Mouse (Mus musculus) cerebellum, adult 11 months (tissue): ENCODE data around the gene Hmox2.
"Not testable (repeated sequence)": the region's sequence is repeated elsewhere in the genome, so short reads cannot be mapped to it uniquely, and the experiment has no call there.

Experiments used
- DNase-seq: peaks from one replicate; pipeline ENCODE4 v3.0.0; 2022

The Hmox2 gene

DNA sequence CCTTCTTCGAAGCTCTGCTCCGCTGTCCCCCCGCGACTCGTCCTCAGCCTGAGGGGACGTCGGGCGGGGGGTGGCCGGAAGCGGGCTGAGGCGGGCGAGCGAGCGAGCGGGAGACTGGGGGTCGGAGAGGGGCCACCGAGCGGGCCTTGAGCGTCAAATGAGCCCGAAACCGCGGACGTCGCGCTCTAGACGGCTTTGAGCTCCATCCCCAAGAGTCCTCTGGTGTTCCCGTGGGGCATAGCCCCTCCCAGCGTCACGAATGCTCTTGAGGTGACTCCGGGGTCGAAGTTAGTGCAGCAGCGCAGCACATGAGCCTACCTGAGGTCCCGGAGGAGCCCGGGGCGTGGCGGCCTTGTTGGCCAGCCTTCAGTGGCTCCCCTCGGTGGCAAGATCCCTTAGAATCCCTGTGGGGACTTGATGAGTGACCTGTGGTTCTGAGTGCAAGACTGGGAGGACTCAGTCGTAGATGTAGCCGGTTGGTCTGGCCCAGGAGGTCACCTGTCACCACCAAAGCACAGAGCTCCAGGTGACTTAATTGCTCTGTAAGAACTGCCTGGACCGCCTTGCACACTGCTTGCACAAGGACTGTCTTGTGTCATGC, 467 bp downstream of the Hmox2 start:
- DNase-seq, result peak; percentile 50

DNA sequence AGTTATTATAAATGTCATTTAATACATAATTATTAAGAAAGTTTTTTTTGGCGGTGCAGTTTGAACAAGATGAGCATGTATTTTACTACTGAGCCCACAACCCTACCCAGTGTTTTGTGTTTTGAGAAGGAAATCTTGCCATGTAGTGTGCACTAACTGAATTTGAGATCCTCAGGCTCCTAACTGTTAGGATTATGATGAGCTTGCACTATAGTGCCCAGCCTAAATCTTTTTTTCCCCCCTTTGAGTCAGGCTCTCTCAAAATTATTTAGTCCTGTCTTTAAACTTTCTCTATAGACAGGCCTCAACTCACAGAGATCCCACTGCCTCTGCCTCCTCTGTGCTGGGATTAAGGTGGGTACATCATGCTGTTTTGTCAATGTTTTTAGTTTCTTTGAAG, 1.4 kb downstream of the Hmox2 start:
- DNase-seq, result no peak

DNA sequence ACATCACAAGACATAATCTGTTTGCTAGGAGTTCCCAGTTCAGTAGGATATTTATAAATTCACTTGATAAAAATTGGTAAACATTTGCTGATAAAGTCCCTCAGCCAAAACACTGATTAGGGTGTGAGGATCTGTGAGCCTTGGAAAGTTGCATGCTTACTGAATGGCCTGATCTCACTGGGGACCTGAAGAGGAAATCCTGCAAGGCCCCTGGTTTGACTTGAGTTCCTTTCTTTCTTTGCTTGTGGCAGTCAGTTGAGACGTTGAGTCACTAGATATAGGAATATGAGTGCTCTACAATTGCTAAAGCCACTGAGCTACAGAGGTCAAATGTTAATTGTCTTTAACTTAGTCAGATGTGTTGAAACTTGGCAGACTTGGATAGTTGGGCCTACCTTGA, 1.8 kb downstream of the Hmox2 start:
- DNase-seq, result no peak

DNA sequence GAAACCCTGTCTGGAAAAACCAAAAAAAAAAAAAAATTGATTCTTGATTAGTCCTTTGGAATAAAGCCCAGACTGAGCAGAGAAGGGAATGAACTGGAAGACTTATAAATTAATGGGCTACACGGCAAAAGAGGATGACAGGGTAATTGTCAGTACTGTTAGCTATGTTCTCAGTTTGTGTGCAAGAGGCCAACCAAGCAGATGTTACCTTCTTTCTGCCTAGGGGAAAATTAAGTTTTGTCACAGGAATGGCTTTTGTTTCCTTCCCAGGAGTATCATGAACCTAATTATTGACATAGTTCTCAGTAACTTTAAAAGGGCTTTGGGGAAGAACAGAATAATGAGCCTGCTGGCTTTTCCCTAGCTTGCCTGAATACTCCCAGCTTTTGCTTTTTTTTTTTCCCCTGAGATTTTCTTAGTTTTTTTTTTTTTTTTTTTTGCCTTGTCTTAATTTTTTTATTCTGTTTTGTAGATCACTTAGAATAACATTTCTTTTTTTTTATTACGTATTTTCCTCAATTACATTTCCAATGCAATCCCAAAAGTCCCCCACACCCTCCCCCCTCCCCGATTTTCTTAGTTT, 4.7 kb downstream of the Hmox2 start:
- no peak for DNase-seq

DNA sequence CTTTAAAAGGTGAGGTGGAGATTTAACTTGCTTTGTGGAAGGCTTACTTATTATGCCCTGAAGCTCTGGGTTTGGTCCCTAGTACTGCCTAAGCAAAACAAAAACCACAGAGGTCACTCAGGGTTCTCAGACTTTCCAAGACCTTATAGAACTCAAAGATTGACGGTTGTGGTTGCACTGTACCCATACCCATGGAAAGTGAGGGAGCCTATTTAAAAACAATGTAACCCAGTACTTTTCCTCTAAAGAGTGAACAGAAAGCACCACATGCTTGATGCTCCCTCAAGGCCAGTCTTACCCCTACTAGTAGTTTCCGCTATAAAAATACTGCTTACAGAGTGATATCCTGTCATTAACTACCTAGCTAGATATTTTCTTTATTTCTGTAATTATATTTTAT, 10.1 kb downstream of the Hmox2 start:
- no peak for DNase-seq

DNA sequence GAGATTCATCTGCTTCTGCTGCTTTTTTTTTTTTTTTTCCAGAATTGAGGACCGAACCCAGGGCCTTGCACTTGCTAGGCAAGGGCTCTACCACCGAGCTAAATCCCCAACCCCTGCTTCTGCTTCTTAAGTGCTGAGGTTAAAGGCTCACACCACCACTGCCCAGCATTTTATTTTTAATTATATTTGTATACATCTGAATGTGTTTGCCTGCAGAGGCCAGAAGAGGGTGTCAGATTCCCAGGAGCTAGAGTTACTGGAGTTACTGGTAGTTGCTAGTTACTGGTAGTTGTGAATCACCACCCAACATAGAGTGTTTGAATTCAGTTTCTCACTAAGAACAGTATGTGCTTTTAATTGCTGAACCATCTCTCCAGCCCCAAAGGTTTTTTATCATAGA, 13.8 kb downstream of the Hmox2 start:
- no peak for DNase-seq

DNA sequence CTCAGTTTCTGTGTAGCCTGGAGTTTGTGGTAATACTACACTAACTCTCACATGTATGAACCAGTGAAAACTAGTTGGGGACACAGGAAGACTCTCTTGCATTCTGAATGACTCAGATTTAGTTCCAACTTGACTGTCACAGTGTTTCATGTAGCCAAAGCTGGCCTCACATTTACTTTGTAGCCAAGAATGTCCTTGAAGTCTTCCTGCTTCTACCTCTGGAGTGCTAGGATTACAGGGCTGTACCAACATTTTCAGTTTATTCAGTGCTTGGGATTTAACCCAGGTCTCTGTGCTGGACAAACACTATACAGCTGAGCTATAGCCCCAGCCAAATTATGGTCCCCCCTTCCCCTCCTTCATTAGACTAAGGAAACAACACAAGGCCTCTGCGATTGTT, 16.0 kb downstream of the Hmox2 start:
- DNase-seq, result no peak

DNA sequence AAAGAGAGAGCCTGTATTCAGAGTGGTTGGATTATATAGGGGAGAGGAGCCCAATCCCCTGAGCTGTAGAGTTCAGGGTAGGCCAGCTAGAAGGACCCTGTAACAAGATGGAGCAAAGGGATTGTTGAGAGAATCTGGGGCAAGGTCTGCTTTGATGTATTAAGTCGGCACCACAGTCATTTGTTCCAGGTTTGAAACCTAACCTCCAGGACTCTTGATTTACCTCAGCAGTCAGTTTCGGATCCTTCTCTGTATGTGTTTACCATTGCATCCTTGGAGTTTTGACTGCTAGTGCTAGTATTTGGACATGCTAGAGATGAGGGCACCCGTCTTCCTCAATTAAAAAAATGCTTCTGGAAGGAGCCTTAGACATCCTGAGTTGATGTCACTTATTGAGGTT, 26.0 kb downstream of the Hmox2 start:
- DNase-seq, result no peak

DNA sequence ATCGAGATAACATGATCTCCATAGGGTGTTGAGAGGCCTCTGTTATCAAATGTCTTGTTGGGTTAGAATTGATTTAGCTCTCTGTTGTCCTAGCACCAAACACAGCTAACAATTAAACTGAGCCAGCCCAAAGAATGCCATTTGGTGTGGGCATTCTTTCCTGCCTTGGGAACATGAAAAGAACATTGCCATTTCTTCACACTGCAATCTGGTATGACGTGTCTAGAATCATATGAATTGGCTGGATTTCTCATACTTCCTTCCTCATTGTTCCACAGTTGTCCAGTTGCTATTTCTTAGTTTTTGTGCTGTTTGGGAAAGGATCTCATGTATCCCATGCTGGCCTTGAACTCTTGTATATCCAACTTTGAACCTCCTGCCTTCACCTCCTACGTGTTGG, 27.9 kb downstream of the Hmox2 start:
- DNase-seq, result no peak

DNA sequence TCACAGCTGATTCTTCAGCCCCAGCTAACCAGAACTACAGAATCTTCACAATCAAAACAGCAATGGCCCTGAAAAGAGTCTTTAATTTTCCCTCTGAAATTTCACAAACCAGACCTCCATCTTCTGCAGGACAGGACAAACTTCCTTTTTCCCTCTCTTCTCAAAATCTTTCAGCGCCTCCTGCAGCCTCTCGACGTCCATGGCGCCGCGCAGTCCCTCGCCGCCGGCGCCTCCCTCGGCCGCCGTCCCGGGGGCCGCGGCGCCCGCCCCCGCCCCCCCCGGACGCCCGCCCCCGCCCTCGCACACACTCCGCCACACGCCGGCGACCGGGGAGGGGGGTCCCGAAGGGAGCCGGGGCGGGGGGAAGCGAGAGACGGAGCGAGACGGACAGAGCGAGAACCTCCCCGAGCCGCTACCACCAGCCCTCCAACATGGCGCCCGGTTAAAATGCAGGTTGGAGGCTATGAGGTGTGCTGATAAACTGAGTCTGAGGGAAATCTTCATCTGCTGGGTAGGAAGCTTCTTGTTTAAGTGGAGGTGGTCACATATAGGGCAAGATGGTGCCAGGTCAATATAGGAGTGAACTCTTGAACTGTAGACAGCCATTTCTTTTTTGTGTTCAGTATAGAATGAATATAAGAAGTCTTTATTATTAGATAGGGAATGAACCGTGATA, 30.6 kb downstream of the Hmox2 start:
- DNase-seq, result not testable (repeated sequence)

DNA sequence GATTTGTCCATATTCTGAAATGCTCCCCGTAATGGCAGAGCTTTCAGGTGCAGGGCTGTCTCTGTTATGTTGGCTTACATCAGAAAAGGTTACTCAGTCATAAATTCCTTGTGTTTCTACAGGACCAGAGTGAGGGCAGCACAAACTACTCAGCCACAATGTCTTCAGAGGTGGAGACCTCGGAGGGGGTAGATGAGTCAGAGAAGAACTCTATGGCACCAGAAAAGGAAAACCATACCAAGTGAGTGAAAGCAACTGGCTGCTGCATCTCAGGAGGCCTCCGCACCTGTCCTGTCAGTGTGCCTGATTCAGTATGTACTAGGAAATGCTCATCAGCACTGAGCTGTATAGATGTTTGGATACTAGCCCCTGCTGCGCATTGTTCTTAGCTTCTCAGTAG, 36.3 kb downstream of the Hmox2 start:
- DNase-seq, result no peak

DNA sequence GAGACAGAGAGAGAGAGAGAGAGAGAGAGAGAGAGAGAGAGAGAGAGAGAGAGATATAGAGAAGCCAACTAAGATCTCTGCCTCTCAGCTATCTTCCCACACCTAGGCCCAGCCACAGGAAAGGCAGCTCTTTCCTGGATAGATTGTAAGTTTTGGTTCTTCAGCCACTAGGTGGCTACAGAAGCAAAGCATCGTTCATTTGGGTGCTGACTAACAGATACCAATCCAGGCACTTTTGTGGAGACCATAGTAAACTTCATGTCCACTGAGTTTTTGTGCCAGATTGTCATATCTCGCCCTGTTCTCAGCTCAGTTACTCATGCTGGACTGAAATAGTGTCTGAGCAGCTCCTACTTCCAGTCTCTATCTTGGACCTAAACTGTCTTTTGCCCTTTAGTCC, 37.1 kb downstream of the Hmox2 start:
- DNase-seq, result no peak

DNA sequence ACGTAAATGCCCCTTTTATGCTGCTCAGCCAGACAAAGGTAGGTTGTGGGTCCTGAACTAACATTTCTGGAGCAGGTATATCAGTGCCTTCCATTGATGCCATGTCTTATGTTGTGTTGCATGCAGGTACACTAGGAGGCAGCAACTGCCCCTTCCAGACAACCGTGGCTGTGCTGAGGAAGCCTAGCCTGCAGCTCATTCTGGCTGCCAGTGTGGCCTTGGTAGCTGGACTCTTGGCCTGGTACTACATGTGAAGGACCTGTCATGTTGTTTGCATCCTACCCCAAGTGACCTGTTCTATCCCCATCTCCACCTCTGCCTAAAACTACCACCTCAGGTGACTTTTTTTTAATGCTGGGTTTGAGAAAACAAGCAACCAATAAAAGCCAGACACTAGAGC, 39.7 kb downstream of the Hmox2 start:
- DNase-seq, result no peak

DNA sequence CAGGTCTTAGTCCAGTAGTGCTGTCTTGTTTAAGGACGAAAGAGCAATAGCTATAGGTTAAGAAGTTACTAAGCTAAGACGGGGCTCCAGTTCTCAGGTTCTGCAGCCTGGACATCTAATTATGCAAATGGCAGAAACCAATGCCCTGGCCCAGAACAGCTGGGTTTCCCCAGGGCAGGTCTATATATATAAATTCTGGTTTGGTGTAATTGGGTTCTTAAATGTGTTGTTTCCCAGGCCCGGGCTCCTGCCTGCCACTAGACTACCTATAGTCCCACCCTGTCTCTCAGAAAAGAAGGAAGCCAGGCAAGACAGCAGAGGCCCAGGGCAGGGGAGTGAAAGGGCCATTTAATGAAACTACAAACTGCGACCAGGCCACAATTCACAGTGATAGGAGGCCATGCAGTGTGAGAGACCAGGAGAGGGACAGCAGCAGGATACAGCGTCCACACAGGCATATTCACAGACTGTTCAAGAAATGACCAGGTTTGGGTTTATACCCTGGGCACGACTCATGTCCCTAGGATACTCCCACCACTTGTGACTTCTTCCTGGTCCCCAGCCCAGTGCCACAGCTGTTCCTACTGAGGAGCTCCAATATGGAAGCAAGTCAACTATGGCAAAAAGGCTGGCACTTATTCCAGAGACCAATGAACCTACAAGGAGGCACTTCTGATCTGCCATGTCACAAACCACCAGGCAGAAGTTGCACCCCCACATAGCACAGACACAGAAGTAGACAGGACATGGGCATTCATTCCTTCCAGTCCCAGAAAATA, 41.0 kb downstream of the Hmox2 start:
- DNase-seq, result no peak

DNA sequence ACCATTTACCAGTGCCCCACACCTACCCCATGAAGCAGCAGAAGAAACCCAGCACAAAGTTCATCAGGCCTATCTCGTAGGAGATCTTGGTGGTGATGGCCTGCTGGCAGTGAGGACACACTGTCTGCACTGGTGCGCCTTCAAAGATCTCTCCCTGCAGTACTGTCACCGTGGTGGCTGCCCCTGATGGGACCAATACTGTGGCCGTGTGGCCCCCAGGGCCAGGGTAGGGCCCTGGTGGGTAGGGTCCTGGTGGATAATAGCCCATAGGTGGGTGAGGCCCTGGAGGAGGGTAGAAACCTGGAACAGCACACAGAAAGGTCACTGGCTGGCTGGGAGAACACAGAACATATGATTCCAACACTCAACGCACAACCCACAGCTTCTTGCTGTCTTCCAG, 42.6 kb downstream of the Hmox2 start:
- DNase-seq, result no peak

DNA sequence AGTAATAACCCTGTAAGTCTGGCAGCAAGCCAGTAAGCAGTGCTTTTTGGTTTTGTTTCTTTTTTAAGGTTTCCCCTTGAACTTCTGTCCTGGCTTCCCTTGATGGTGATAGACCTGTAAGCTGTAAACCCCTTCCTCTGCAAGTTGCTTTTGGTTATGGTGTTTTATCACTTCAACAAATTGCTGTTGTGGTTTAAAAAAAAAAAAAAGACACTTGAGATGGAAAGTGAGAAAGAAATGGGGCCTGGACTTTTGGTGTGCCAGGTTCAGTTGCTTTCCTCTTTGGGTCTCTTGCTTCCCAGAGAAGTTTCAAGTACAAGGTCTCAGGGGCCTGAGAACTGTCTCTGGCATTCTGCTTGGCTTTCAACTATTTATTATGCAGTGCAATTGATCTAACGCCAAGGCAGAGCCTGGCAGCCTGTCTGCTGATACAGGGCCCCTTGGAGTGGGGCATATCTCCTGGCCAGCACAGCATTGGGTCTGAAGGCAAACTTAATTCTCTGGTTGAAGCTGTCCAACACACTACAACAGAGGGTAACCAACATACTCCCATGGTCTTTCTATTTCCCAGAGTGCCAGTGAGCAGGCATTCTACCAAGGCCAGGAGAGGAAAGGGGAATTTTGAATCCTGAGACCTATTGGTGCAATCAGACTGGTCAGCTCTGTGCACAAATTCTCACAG, 47.3 kb downstream of the Hmox2 start:
- DNase-seq, result no peak

DNA sequence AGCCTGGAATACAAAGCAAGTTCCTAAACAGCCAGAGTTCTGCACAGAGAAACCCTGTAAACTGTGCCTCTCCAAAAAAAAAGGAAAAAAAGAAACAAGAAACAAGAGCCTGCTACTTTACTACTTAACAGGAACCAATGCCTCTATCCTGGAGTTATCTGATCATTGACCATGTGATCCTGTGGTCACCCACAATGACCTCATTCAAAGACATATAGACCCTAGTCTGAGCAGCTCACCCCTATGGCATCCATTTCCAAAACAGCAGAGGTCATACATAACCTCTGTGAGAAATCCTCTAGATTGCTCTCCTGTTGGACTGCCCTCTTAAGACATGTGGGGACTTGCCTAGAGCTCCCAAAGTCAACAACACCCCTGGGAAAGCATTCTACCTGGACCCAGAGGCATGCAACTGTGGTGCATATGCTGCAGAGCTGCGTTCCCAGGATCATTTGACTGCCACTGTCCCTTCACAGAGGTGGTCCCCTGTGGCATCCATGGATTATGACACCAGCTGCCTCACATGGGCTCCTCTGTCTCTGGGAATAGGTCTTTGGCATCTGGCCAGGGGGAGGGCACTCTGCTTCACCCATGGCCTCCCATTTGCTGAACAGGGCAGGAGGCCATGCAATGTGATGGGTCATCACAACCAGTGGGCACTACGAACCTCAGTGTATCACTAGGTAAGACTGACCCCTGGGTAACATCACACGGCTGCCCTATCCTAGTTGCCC, 51.2 kb downstream of the Hmox2 start:
- no peak for DNase-seq

DNA sequence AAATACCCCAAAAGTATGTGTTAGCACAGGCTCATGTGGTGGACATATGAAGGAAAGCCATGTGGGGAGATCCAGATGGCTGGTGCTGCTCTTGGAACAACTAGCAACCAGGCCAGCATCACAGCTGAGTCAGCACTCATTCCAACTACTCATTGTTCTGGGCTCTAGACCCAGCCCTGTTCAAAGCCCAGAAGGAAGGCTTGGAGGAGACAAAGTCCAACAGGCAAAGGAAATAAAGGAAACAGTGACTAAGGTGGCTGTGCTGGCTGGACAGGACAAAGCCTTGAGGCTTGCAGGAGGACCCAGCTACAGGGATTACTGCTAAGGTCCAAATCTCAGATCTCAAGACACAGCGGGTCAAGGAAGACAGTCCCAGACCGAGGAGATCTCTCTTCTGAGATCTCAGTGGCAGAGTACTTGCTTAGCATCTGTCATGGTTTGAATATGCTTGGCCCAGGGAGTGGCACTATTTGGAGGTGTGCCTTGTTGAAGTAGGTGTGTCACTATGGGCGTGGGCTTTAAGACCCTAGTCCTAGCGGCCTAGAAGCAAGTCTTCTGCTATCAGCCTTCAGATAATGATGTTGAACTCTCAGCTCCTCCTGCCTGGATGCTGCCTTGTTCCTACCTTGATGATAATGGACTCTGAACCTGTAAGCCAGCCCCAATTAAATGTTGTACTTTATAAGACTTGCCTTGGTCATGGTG, 51.9 kb downstream of the Hmox2 start:
- no peak for DNase-seq

DNA sequence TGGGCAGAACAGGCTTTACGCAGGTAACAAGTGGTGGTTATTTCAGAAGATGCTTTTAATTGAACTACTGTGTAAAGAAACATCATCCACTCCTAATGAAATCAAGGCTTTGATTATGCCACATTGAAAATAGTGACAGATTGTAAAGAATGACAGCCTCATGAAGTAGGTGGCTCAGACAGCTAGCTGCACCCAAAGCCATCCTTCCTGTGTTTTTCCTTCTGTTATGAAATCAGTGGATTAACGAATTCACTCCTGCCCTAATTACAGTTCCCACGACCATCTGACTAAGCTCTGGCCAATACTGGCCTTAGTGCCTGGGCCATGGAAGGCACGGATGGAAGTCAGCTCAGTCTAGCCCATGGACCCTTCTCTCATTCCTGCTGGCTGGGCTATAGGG, 52.8 kb downstream of the Hmox2 start:
- no peak for DNase-seq

DNA sequence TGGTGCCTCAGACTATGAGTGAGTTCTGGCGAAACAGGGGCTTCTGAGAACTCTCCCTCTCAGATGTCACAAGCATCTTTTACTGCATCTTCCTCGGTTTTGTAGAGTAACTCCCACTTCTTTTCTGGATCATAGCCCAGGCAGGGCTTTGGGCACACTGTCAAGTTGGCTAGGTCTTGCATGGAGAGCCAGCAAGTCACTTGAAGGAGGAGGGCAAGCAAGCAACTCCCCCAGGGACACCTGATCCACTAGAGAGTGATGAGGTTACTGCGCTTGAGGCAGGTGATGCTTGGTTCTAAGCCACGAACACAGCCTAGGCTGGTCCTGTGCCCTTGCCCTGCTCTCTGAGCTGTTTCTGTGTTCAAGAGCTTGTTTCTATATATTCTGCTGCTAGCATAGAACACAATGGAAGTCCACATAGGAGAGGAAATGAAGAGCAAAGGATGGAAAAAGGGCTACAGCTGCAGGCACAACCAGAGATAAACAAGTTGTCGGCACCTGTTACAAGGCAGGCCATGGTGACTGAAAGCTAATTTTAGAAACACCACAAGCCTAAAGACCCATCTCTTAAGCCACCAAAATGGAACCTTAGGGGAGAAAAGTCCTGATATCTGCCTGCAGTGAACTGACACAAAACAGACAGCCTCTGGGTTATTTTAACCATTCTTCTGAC, 55.5 kb downstream of the Hmox2 start:
- peak; percentile 61 for DNase-seq

DNA sequence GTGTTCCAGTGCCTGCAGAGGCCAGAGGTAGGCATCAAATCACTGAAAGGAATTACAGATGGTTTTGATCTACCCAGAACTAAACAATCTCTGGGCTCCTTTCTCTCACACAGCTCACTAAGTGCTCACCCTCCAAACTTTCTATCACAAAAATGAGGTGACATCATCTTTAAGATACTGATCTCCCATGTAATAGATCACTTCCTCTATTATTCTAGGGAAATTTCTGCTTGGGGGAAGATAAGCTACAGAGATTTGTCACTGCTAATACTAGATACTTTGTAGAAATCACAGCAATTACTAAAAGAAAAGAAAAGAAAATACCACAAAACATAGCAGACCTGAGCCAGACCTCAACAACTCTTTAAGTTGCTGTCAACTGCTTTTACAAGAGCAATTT, 56.4 kb downstream of the Hmox2 start:
- DNase-seq, result no peak

DNA sequence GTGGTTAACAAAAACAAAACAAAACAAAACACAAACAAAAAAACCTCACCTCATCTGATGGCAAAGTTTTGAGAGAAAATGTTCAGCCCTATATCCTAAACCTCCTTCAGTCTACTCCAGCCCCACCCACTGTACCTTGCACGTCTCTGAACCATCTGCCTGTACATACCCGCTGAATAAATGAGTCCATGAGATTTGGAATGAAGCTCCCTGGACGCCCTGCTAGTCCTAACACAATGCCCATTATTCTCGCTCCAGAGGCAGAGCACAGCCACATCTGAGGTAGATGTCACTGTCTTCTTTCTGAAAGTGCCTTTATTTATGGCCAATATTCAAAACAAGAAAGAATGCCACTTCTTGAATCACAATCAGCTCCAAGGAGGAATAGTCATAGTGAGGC, 59.5 kb downstream of the Hmox2 start:
- DNase-seq, result no peak
